Mouse (Mus musculus): Measurements from ENCODE around the gene Sae1. TPM values are rescaled to one million over a fixed set of nuclear protein-coding genes. Genes with fewer than 3 reads are reported as not detected.

Sae1 gene
- total and polyA plus RNA-seq, 3 experiments: 23.4 to 36.1 (median 33.0) TPM

- Histone ChIP-seq H3K27me3 (ENCODE audit: control insufficient read depth, insufficient read depth, low read length) (no peaks in the 10 kb centered on the region), H3K36me3 (ENCODE audit: control insufficient read depth, insufficient read depth, low read length) (no peaks in the 10 kb centered on the region), H3K4me1 (ENCODE audit: control insufficient read depth, insufficient read depth, low read length) (no peaks in the 10 kb centered on the region), H3K27ac (no peak overlapping the region), H3K79me2 (replicated peaks; ENCODE audit: control insufficient read depth, insufficient read depth, low read length) (no peaks in the 10 kb centered on the region), H3K4me3 (no peak overlapping the region), H3K9ac (ENCODE audit: low read depth, low read length) (no peak overlapping the region)
- intact Hi-C loops (cut with DNase I): loop anchor here (10.0 kb wide), 1 partner anchor 336 kb away; the partner anchor contains the start of gene Nop53
- DNase-seq: no peak
- TF ChIP-seq CTCF (IDR thresholded peaks at IDR 0.05) (no peak), POLR2A (IDR thresholded peaks at IDR 0.05; ENCODE audit: insufficient read depth, low read depth, low read length) (no peak), EP300 (IDR thresholded peaks at IDR 0.05; ENCODE audit: insufficient read depth, low read depth, low read length) (no peak)
- WGBS: 87% methylated on average over 11 of the region's 11 CpGs
Measured at GRCm38 (mm10) chr7:16280721-16281120, 106.9 kb downstream of the Sae1 start.

DNA sequence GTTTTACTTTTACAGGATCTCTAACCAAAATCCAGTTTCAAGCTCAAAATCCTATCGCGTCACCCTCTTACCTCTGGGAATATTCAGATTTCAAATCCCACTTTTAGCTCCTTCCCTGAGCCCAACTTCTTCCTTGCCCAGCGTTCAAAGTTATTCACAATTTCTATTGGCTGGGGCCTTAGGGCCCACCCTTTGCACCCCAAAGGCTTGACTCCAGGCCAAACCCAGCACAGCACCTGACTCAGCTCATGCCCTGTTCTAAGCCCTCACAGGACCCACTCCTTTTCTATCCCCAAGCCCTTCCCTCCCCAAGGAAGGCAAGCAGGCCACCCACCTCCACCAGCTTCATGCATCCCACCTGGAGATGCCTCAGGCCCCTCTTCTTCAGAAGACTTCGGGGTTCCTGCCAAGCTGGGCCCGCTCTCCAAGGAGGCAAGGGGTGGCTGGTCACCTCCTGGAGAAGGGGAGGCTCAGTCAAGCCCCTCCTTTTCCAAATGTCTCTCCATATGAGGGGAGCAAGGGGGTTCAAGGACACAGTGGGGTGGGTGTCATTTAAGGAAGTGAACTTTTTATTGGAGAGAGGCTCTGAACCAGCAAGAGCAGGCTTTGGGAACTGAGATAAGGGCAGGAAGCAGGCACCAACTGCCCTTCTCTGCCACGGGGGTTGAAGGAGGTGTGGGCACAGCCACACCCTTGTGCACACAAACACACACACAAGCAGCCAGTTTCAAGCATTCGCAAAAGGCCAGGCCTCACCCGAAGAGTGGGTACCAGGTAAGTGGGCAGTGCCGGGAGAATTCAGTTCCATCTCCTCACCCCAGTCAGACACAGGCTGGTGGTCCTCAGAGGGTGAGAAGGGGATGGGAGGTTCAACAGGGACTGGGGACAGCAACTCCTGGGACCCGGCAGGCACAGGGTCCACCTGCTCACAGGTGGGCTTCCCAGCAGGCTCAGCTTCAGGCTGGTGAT is 112.4 kb downstream of the Sae1 start:
- no peak overlapping the region for H3K9ac ChIP-seq (ENCODE audit: low read depth, low read length)
- H3K27ac ChIP-seq: no peak overlapping the region
- no peaks in the 10 kb centered on the region for H3K36me3 ChIP-seq (ENCODE audit: control insufficient read depth, insufficient read depth, low read length)
- H3K27me3 ChIP-seq (ENCODE audit: control insufficient read depth, insufficient read depth, low read length): no peaks in the 10 kb centered on the region
- no peak overlapping the region for H3K4me3 ChIP-seq
- no peak for TF ChIP-seq POLR2A (IDR thresholded peaks at IDR 0.05; ENCODE audit: insufficient read depth, low read depth, low read length)
- TF ChIP-seq EP300 (IDR thresholded peaks at IDR 0.05; ENCODE audit: insufficient read depth, low read depth, low read length): no peak
- no peak for TF ChIP-seq CTCF (IDR thresholded peaks at IDR 0.05)
- peaks cover 5% of the 10 kb centered on the region for H3K4me1 ChIP-seq (ENCODE audit: control insufficient read depth, insufficient read depth, low read length)
- DNase-seq: no peak
- WGBS: 86% methylated on average over 10 of the region's 10 CpGs
- no peaks in the 10 kb centered on the region for H3K79me2 ChIP-seq (replicated peaks; ENCODE audit: control insufficient read depth, insufficient read depth, low read length)
- intact Hi-C loops (cut with DNase I): no loop called here

GRCm38 (mm10) chr7:16273766-16274140 is 113.9 kb downstream of the Sae1 start:
- Histone ChIP-seq H3K9ac (ENCODE audit: low read depth, low read length) (peak overlapping the region; percentile 67), H3K79me2 (replicated peaks; ENCODE audit: control insufficient read depth, insufficient read depth, low read length) (no peaks in the 10 kb centered on the region), H3K27me3 (ENCODE audit: control insufficient read depth, insufficient read depth, low read length) (no peaks in the 10 kb centered on the region), H3K4me3 (peak overlapping the region; percentile 83), H3K27ac (peak overlapping the region; percentile 55), H3K4me1 (ENCODE audit: control insufficient read depth, insufficient read depth, low read length) (peaks cover 5% of the 10 kb centered on the region), H3K36me3 (ENCODE audit: control insufficient read depth, insufficient read depth, low read length) (no peaks in the 10 kb centered on the region)
- TF ChIP-seq EP300 (IDR thresholded peaks at IDR 0.05; ENCODE audit: insufficient read depth, low read depth, low read length) (no peak), CTCF (IDR thresholded peaks at IDR 0.05) (no peak), POLR2A (IDR thresholded peaks at IDR 0.05; ENCODE audit: insufficient read depth, low read depth, low read length) (peak; percentile 34; the same call in 1 of the 2 replicates)
- intact Hi-C loops (cut with DNase I): loop anchor here (1.0 kb wide), 1 partner anchor 12 kb away; no protein-coding TSS in a partner anchor
- DNase-seq: no peak
- 13% methylated on average over 18 of the region's 18 CpGs for WGBS

DNA sequence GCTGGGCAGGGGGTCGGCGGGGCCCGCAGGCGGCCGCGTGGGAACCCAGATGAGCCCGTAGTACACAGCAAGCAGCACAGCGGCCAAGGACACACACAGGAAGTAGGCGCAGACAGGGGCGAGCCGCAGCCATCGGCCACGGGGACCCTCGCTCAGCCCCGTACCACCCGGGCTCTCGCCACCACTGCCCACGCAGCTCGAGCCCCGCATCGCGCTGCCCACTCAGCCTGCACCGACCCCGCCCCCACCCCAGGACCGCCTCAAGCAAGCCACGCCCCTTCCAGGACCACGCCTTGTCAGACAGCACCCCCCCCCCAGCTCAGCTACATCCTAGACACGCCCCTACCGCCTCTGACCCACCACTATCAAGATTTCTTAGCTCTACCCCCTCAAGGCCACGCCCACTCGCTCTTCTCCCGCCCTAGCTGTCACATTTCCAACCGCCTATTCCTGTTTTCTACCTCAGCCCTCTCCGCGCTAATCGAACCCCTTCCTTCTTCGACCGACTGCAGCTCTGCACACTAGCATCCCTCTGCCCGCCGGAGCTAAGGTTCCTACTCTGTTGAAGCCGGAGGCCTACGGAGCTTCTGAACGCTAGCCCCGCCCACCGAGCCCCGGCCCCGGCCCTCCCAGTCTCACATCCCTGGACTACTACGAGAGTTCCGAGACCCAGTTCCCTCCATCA is 114.4 kb downstream of the Sae1 start, which contains the start of gene Inafm1:
Gene Inafm1, minus strand, starts transcription at position 537 of the 685 bp plus-strand sequence.
- intact Hi-C loops (cut with DNase I): loop anchor here (1.0 kb wide), 1 partner anchor 12 kb away; no protein-coding TSS in a partner anchor
- peaks cover 5% of the 10 kb centered on the region for H3K4me1 ChIP-seq (ENCODE audit: control insufficient read depth, insufficient read depth, low read length)
- peak; percentile 87 to 90 for DNase-seq
- H3K36me3 ChIP-seq (ENCODE audit: control insufficient read depth, insufficient read depth, low read length): no peaks in the 10 kb centered on the region
- TF ChIP-seq EP300 (IDR thresholded peaks at IDR 0.05; ENCODE audit: insufficient read depth, low read depth, low read length) (0 out of 2 replicates have a peak, but pooled peaks have one; percentile 26), CTCF (IDR thresholded peaks at IDR 0.05) (no peak), POLR2A (IDR thresholded peaks at IDR 0.05; ENCODE audit: insufficient read depth, low read depth, low read length) (peak; percentile 43; the same call in 1 of the 2 replicates)
- H3K9ac ChIP-seq (ENCODE audit: low read depth, low read length): peak within 1 kb of the TSS; percentile 85
- H3K27me3 ChIP-seq (ENCODE audit: control insufficient read depth, insufficient read depth, low read length): no peaks in the 10 kb centered on the region
- peak within 1 kb of the TSS; percentile 83 for H3K4me3 ChIP-seq
- H3K79me2 ChIP-seq (replicated peaks; ENCODE audit: control insufficient read depth, insufficient read depth, low read length): no peaks in the 10 kb centered on the region
- under 1% methylated on average over 39 of the region's 49 CpGs for WGBS
- peak within 1 kb of the TSS; percentile 82 for H3K27ac ChIP-seq

GRCm38 (mm10) chr7:16272681-16273080 is 114.9 kb downstream of the Sae1 start:
- H3K79me2 ChIP-seq (replicated peaks; ENCODE audit: control insufficient read depth, insufficient read depth, low read length): no peaks in the 10 kb centered on the region
- H3K27me3 ChIP-seq (ENCODE audit: control insufficient read depth, insufficient read depth, low read length): no peaks in the 10 kb centered on the region
- TF ChIP-seq POLR2A (IDR thresholded peaks at IDR 0.05; ENCODE audit: insufficient read depth, low read depth, low read length) (no peak), CTCF (IDR thresholded peaks at IDR 0.05) (peak; percentile 50), EP300 (IDR thresholded peaks at IDR 0.05; ENCODE audit: insufficient read depth, low read depth, low read length) (no peak)
- DNase-seq: peak; percentile 74 to 78
- H3K36me3 ChIP-seq (ENCODE audit: control insufficient read depth, insufficient read depth, low read length): no peaks in the 10 kb centered on the region
- H3K4me3 ChIP-seq: peak overlapping the region; percentile 83
- peaks cover 5% of the 10 kb centered on the region for H3K4me1 ChIP-seq (ENCODE audit: control insufficient read depth, insufficient read depth, low read length)
- H3K9ac ChIP-seq (ENCODE audit: low read depth, low read length): peak overlapping the region; percentile 85
- peak overlapping the region; percentile 82 for H3K27ac ChIP-seq
- intact Hi-C loops (cut with DNase I): loop anchor here (1.0 kb wide), 1 partner anchor 13 kb away; no protein-coding TSS in a partner anchor
- under 1% methylated on average over 46 of the region's 46 CpGs for WGBS
